ENCODE assay signal across 9 mouse cellular contexts in genomic region chr3:53247102-53247501, GRCm38 (mm10).
A peak's percentile ranks its signal among the peaks of the same experiment; 100 is the strongest.
DNase-seq lines count a peak whose midpoint lies in the region; ATAC-seq and TF ChIP-seq lines count a peak whose summit lies in the region.
"Had no signal": no experiment of that assay in that cellular context is flagged by ENCODE, and none has a peak within 500 bp of the region (broad histone marks: within the 10 kb centered on the region; RNA-seq: fewer than 3 reads in every experiment).

No protein-coding gene starts in this region.

- H3K9me3 ChIP-seq in kidney, embryonic 14.5 days (ENCODE audit: control insufficient read depth, low read length): no peaks in the 10 kb centered on the region

- no peaks in the 10 kb centered on the region for H3K27me3 ChIP-seq in kidney, embryonic 14.5 days (ENCODE audit: control insufficient read depth, insufficient read depth, low read length)

- H3K27ac ChIP-seq in kidney, embryonic 14.5 days (ENCODE audit: low read depth, low read length): no peak overlapping the region

- H3K36me3 ChIP-seq in kidney, embryonic 14.5 days (ENCODE audit: control insufficient read depth, insufficient read depth, low read length): no peaks in the 10 kb centered on the region

- WGBS in kidney, embryonic 14.5 days: 85% methylated on average over 3 of the region's 3 CpGs
- WGBS in lung, adult 2 months: 79% methylated on average over 3 of the region's 3 CpGs

- 0 out of 2 replicates have a peak, but pooled peaks cover 4% of the 10 kb centered on the region for H3K4me1 ChIP-seq in kidney, embryonic 14.5 days (ENCODE audit: control insufficient read depth, insufficient read depth, low read length)
- no peaks in the 10 kb centered on the region for H3K4me1 ChIP-seq in lung, adult 2 months (ENCODE audit: control insufficient read depth, insufficient read depth, low read length)

- no peak for ATAC-seq in CD4-positive, CD25-positive, alpha-beta regulatory T cell, adult 4 months
- ATAC-seq in kidney, embryonic 14.5 days (ENCODE audit: low FRiP score, low TSS enrichment): no peak

- peak; percentile 73 for TF ChIP-seq CTCF in lung, adult 2 months (IDR thresholded peaks at IDR 0.05; ENCODE audit: insufficient read depth, low read length)

- no peak overlapping the region for H3K9ac ChIP-seq in kidney, embryonic 14.5 days (ENCODE audit: low read depth, low read length)

- TF ChIP-seq POLR2A in lung, adult 2 months (IDR thresholded peaks at IDR 0.05; ENCODE audit: borderline replicate concordance, extremely low read depth, low read depth, low read length): no peak

- DNase-seq in CD4-positive, CD25-positive, alpha-beta regulatory T cell, adult 2 months (ENCODE audit: low read depth, low spot score): peak; percentile 70
- peak; percentile 24 for DNase-seq in kidney, adult 9 months
- DNase-seq in NIH3T3 (ENCODE audit: low read depth): peak; percentile 31
- peak; percentile 68 for DNase-seq in embryo, embryonic 10.5 days (ENCODE audit: low spot score)
- peak; percentile 52 for DNase-seq in lung, adult 2 months
- peak; percentile 29 for DNase-seq in thymus, postnatal 25 days

- no peak overlapping the region for H3K4me2 ChIP-seq in kidney, embryonic 14.5 days (replicated peaks; ENCODE audit: low read depth, low read length)

- no peak overlapping the region for H3K4me3 ChIP-seq in kidney, embryonic 14.5 days (ENCODE audit: low read length)
- no peak overlapping the region for H3K4me3 ChIP-seq in lung, adult 2 months (replicated peaks; ENCODE audit: extremely low read depth, low read depth, low read length)
- H3K4me3 ChIP-seq: erythroblast, embryonic 14.5 days had no signal
